25 mouse cellular contexts compared by ENCODE assay signal in the genomic region with DNA sequence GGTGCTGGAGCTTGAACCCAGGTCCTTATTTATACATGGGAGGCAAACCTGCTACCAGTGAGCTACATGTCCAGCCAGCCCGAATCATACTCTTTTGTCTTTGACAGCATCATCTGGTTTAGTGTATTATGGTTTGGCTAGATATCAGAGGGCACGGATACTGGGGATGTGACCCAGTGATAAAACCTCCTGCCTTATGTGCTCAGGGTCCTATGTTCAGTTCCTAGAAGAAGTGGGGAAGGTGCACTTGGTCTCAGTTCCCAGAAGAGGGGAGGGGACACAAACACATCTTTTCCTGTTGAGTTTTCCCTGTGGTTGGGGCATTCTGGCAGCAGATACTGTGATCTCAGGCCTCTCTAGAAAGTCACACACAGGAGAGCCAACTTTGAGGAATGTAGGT. TPM values are rescaled to one million over a fixed set of nuclear protein-coding genes. Genes with fewer than 3 reads are reported as not detected.
DNase-seq lines count a peak whose midpoint lies in the region; ATAC-seq and TF ChIP-seq lines count a peak whose summit lies in the region.
"Had no signal": no experiment of that assay in that cellular context is flagged by ENCODE, and none has a peak within 500 bp of the region (broad histone marks: within the 10 kb centered on the region; RNA-seq: fewer than 3 reads in every experiment).

No protein-coding gene starts in this region.

- H3K4me1 ChIP-seq in lung, postnatal 0 days (ENCODE audit: insufficient read depth, low read depth, low read length): peaks cover 4% of the 10 kb centered on the region; the same call in 1 of the 2 replicates
- peaks cover 98% of the 10 kb centered on the region for H3K4me1 ChIP-seq in liver, embryonic 15.5 days (replicated peaks)
- H3K4me1 ChIP-seq in midbrain, embryonic 10.5 days: peaks cover 6% of the 10 kb centered on the region; the same call in 1 of the 2 replicates

- H3K27ac ChIP-seq in lung, postnatal 0 days (ENCODE audit: low read length): no peak overlapping the region
- H3K27ac ChIP-seq in liver, embryonic 15.5 days (replicated peaks): peak overlapping the region; percentile 89
- no peak overlapping the region for H3K27ac ChIP-seq in midbrain, embryonic 10.5 days (replicated peaks)
- H3K27ac ChIP-seq: forebrain, embryonic 10.5 days; forebrain, embryonic 15.5 days; hindbrain, embryonic 10.5 days; kidney, embryonic 15.5 days; neural tube, embryonic 15.5 days had no signal

- TF ChIP-seq EP300 in lung, postnatal 0 days (IDR thresholded peaks at IDR 0.05): 0 out of 2 replicates have a peak, but pooled peaks have one; percentile 19

- H3K4me3 ChIP-seq in lung, postnatal 0 days (ENCODE audit: low read depth, low read length): no peak overlapping the region
- no peak overlapping the region for H3K4me3 ChIP-seq in liver, embryonic 15.5 days (replicated peaks)
- no peak overlapping the region for H3K4me3 ChIP-seq in midbrain, embryonic 10.5 days
- H3K4me3 ChIP-seq: forebrain, embryonic 10.5 days; forebrain, embryonic 15.5 days; hindbrain, embryonic 10.5 days; kidney, embryonic 15.5 days; neural tube, embryonic 15.5 days had no signal

- H3K36me3 ChIP-seq in lung, postnatal 0 days (ENCODE audit: insufficient read depth, low read length): no peaks in the 10 kb centered on the region
- peaks cover 24% of the 10 kb centered on the region for H3K36me3 ChIP-seq in liver, embryonic 15.5 days (replicated peaks)
- peaks cover 28% of the 10 kb centered on the region for H3K36me3 ChIP-seq in midbrain, embryonic 10.5 days
- H3K36me3 ChIP-seq: forebrain, embryonic 15.5 days had no signal

- no peaks in the 10 kb centered on the region for H3K9me3 ChIP-seq in lung, postnatal 0 days (ENCODE audit: low read length)
- no peaks in the 10 kb centered on the region for H3K9me3 ChIP-seq in liver, embryonic 15.5 days (replicated peaks)
- H3K9me3 ChIP-seq in midbrain, embryonic 10.5 days (replicated peaks): no peaks in the 10 kb centered on the region
- H3K9me3 ChIP-seq: forebrain, embryonic 10.5 days; forebrain, embryonic 15.5 days; hindbrain, embryonic 10.5 days; kidney, embryonic 15.5 days; neural tube, embryonic 15.5 days had no signal

- H3K27me3 ChIP-seq in lung, postnatal 0 days (replicated peaks; ENCODE audit: insufficient read depth, low read length): no peaks in the 10 kb centered on the region
- H3K27me3 ChIP-seq in liver, embryonic 15.5 days: no peaks in the 10 kb centered on the region
- H3K27me3 ChIP-seq in midbrain, embryonic 10.5 days (ENCODE audit: low read depth, poor library complexity, severe bottlenecking): no peaks in the 10 kb centered on the region
- H3K27me3 ChIP-seq: forebrain, embryonic 15.5 days; kidney, embryonic 15.5 days; neural tube, embryonic 15.5 days had no signal

- no peak overlapping the region for H3K9ac ChIP-seq in lung, postnatal 0 days (replicated peaks; ENCODE audit: low read depth)
- peak overlapping the region; percentile 17; the same call in 1 of the 2 replicates for H3K9ac ChIP-seq in liver, embryonic 15.5 days
- H3K9ac ChIP-seq: forebrain, embryonic 15.5 days; kidney, embryonic 15.5 days; lung, embryonic 14.5 days; neural tube, embryonic 15.5 days had no signal

- H3K4me2 ChIP-seq in lung, postnatal 0 days (replicated peaks; ENCODE audit: low read depth, low read length): no peak overlapping the region
- H3K4me2 ChIP-seq in liver, embryonic 15.5 days: peak overlapping the region; percentile 65
- H3K4me2 ChIP-seq: forebrain, embryonic 15.5 days; kidney, embryonic 15.5 days; lung, embryonic 14.5 days; neural tube, embryonic 15.5 days had no signal

- ATAC-seq in lung, postnatal 0 days: no peak
- peak; percentile 41 for ATAC-seq in liver, embryonic 15.5 days (ENCODE audit: insufficient read depth)
- ATAC-seq: forebrain, embryonic 15.5 days; hindbrain, embryonic 16.5 days had no signal

- no peak for TF ChIP-seq CTCF in lung, postnatal 0 days (IDR thresholded peaks at IDR 0.05)

- DNase-seq in lung, postnatal 0 days (ENCODE audit: low spot score): no peak
- DNase-seq in lung, postnatal 4 days: no peak
- DNase-seq in liver: peak; percentile 49
- no peak for DNase-seq in adrenal gland, adult 8-10 months
- DNase-seq in midbrain, embryonic 10.5 days (ENCODE audit: low spot score): no peak
- no peak for DNase-seq in layer of hippocampus, adult 9-10 months (ENCODE audit: low spot score)
- DNase-seq: cerebellum, adult 11 months; cerebellum, adult 9-10 months; cerebellum, postnatal 36 days; gastrocnemius, postnatal 10 days; heart, postnatal 14 days; kidney, adult 18-20 months; kidney, postnatal 25 days; left cerebral cortex, postnatal 4 days; lung, embryonic 14.5 days; midbrain, embryonic 14.5 days; retina, postnatal 1 day; right cerebral cortex, postnatal 14 days had no signal

- WGBS in lung, postnatal 0 days: 90% methylated on average over 2 of the region's 2 CpGs
- 24% methylated on average over 2 of the region's 2 CpGs for WGBS in liver, embryonic 15.5 days (ENCODE audit: insufficient replicate concordance)
- 91% methylated on average over 2 of the region's 2 CpGs for WGBS in midbrain, embryonic 10.5 days

RNA-seq across cellular contexts. Expression of a gene that starts 13.6 kb away (rescaled TPM):
- polyA plus RNA-seq in lung, postnatal 0 days (2015; fragmentation: Nextera tagmentation; extraction: Ambion mirVana): 15.5 and 16.7 TPM in 2 replicates
- 21.9 and 24.6 TPM in 2 replicates for polyA plus RNA-seq in liver, embryonic 15.5 days (2015; fragmentation: Nextera tagmentation; extraction: Ambion mirVana)
- total RNA-seq in adrenal gland, adult 8-10 months (2022): 10 to 100 TPM; 19.1 to 41.1 (median 27.7) TPM
- polyA plus RNA-seq in midbrain, embryonic 10.5 days (2016; fragmentation: Nextera tagmentation; extraction: Ambion mirVana): 24.3 and 25.4 TPM in 2 replicates

RNA-seq across cellular contexts. Expression of a gene that starts 31.0 kb away (rescaled TPM):
- polyA plus RNA-seq in lung, postnatal 0 days (2015; fragmentation: Nextera tagmentation; extraction: Ambion mirVana): 6.2 and 6.7 TPM in 2 replicates
- polyA plus RNA-seq in liver, embryonic 15.5 days (2015; fragmentation: Nextera tagmentation; extraction: Ambion mirVana): 2.5 and 3.3 TPM in 2 replicates
- total RNA-seq in adrenal gland, adult 8-10 months (2022): 10 to 100 TPM; 11.1 to 19.0 (median 15.8) TPM
- polyA plus RNA-seq in midbrain, embryonic 10.5 days (2016; fragmentation: Nextera tagmentation; extraction: Ambion mirVana): 12.2 and 12.7 TPM in 2 replicates
